Mouse (Mus musculus) heart, postnatal 10 days (tissue): ENCODE results near the gene Rab24. TPM values are rescaled to one million over a fixed set of nuclear protein-coding genes. Genes with fewer than 3 reads are reported as not detected.
A peak's percentile ranks its signal among the peaks of the same experiment; 100 is the strongest.

Source experiments
- DNase-seq, 2 experiments: peaks; one replicate each; pipeline ENCODE4 v3.0.0; 2021
- intact Hi-C: fragments of 180-260 bp; cut with DNase I; formaldehyde crosslinking; loops from one replicate; pipeline ENCODE4 v1.15.1; 2025
- total RNA-seq, 2 experiments: library from RNA; stranded (reverse); gene quantifications; 2 replicates each; pipeline ENCODE4 v1.2.3; 2021

Rab24 gene
- total RNA-seq = 10 to 100 TPM; 40.0 to 40.2 TPM

DNA sequence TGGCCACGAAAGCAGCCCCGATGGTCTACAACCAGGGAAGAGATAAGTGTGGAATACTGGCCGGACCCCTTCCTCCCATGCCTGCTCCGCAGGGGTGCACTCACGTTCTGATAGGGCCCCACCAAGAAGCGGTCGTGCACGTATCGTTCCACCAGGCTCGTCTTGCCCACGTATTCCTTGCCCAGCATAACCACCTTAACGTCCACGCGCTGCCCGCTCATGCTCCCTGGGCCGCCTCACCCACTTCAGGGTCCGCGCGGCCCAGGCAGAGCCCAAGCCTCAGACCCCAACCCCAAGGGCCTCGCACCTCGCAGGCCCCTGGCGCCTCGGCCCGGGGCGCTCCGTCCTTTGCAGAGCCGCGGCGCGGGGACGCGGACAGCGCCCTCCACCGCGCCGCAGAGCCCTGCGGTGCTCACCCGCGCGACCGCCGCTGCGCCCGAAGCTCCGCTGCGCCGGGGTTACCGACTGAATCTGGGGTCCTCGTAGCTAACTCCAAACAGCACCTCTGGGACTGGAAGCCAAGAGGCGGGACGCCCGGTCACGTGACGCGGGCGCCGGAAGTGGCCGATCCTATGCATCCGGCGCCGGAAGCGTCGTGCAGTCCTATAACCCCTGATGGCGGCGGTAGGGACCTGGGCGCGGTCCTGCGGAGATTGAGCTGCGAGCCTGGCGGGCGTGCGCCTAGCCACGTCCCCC, at the start of gene Rab24:
Gene Rab24, minus strand, starts transcription at position 513 of the 696 bp plus-strand sequence.
- intact Hi-C loops = no loop called here
- DNase-seq = peak; percentile 93 to 94

DNA sequence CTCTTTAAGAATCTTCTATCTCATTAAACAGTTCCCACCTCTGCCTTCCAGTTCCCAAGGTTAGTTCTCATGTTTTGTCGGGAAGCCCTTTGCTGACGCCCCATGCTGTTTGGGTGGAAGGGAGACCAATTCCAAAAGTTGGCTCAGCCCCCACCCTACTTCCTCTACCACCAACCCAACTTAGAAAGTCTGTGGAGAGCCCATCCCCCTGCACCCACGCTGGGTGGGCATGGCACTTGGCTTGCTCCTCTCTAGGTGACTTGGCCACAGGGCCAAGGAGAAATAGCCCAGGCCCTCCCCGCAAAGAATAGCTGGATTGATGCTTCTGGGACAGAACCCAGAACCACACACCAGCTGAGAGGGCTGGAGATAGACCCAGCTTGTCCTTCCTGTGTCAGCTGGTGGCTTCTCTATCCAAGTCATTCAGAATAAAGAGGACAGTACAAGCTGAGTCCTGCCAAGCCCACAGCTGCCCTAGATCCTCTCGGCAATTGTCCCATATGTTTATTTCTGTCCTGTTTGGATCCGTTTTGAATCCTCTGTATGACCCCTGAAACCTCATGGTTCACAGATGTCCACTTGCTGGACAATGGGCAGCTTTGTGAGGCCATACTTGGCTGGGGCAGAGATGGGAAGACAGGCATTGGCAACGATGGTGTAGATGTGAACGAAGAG, 49.4 kb upstream of the Rab24 start:
- peak; percentile 50 to 57 for DNase-seq
- intact Hi-C loops = no loop called here

DNA sequence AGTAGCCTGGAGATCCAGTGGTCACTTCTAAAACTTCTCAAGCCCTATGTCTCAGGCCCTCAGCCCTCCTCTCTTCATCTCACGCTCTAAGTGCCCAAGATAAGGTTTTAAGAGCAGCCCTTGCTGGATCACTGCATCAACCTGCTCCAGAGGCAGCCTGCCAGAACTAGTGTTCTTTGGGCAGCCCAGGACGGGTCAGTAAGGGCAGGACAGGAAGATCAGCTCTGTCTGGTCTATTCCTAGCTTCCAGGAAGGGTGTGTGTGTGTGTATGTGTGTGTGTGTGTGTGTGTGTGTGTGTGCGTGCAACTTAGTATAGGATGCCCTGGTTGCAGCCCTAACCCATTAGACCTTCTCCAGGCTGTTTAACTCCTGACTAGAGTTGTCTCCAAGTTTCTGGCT, 48.5 kb upstream of the Rab24 start:
- intact Hi-C loops = no loop called here
- peak in 1 of 2 experiments; percentile 33 for DNase-seq

DNA sequence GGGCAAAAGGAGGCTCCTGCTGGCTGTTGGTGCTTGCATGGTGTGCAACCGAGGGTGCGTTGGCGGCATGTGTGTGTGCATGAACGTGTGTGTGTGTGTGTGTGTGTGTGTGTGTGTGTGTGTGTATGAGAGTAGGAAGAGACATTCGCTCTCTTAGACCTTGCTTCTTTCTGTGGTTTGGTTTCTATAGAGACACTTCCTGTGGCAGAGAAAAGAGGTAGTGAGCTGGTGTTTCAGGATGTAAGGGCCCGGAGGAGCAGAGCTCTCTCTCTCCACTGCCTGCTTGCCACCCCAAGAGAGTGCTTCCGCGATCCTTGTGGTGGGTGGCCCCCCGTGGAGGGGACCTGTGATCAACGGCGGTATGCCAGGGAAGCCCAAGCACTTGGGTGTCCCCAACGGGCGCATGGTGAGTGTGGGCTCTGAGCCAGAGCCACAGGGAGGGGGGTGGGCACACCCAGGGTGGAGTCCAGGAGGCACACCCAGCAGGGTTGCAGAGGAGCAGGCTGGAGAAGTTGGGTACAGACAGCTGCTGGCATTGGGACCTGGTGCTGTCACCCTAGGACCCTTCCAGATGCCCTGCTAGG, 47.9 kb upstream of the Rab24 start, which contains the start of gene Rgs14:
Gene Rgs14, plus strand, starts transcription at position 202 of the 584 bp plus-strand sequence.
- intact Hi-C loops = no loop called here
- no peak for DNase-seq

DNA sequence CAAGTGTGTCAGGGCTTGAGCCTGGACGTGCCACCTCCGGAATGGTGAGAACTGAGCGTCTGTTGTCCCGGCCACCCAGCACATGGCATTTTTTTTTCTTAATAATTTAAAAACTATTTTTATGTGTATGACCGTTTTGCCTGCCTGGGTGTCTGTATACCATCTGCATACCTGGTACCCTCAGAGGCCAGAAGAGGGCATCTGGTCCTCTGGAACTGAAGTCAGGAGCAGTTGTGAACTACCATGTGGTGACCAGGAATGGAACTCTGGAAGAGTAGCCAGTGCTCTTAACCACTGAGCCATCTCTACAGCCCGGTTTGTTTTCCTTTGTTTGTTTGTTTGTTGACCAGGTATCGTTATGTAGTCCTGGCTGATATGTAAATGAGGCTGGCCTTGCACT, 46.7 kb upstream of the Rab24 start:
- DNase-seq = no peak

DNA sequence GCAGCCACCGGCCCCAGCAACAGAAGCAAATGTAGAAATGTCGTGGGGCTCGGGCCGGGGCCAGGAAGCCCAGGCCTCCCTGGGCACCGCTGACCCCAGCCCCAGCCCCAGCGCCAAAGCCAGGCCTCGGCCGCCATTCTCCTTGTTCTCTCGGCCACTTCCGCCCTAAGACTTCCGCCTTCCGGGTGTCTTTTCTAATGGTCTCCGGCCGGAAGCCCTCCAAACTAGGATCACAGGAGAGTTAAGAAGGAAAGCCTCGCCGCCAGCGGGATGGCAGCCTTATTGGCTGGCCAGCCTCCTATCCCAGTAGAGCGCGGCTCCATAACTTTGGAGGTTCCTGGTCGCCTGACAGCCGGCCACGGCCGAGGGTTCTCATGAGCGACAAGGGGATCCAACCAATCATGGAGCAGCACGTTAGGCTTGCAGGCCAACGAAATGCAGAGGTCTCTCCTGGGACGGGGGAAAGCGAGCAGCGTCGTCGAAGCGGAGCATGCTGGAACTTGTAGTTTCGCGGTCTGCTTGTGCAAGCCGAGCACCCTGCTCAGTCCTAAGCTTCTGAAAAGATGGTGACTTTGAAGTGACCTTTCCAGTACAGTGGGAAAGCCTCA, 40.8 kb upstream of the Rab24 start, which contains the start of gene Lman2:
Gene Lman2, minus strand, starts transcription at position 331 of the 608 bp plus-strand sequence.
- intact Hi-C loops = no loop called here
- peak; percentile 98 to 99 for DNase-seq

More for the DNA sequence above, 46.7 kb upstream of the Rab24 start:
- intact Hi-C loops = no loop called here

DNA sequence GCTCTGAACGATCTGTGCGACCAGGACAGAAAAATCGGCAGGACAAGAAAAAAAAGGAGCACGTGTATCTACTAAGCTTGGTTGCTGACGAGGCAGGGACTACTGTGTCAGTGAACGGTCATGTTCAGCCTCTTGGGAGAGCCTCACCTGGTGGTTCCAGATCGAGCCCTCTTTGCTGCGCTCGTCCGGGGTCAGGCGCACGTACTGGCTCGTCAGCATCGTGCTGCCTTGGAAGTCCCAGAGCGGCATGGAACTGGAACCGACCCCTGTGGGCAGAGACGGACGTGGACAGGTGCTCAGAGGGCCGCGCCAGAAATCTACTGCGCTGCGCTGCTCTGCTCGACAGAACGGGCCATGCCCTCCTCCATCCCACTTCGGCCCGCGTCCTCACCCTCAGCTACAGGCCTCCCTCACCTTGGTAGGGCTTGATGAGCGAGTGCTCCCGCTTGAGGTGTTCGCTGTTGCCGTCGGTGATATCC, 40.3 kb upstream of the Rab24 start:
- intact Hi-C loops = loop anchor here (2.0 kb wide), 1 partner anchor 33 kb away; the partner anchor contains the start of gene Mxd3
- DNase-seq = peak in 1 of 2 experiments; percentile 24

DNA sequence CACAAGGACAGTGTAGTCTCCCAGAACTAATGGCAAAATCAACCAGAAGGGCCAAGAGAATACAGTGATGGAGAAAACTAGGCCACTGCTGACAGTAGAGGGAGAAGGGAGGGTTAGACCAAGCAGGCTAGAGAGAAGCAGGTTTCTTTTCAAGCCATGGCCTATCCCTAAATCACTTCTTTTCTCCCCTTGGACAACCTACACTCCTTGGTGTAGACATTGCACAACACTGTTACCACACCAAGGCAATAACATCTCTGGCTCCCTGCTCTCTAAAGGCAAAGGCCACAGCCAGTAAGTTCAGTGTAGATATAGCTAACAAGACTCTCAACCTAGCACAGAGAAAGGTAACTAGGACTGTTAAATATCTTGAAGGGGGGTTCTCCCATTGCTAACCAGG, 39.4 kb upstream of the Rab24 start:
- intact Hi-C loops = loop anchor here (2.0 kb wide), 1 partner anchor 32 kb away; the partner anchor contains the start of gene Mxd3

DNA sequence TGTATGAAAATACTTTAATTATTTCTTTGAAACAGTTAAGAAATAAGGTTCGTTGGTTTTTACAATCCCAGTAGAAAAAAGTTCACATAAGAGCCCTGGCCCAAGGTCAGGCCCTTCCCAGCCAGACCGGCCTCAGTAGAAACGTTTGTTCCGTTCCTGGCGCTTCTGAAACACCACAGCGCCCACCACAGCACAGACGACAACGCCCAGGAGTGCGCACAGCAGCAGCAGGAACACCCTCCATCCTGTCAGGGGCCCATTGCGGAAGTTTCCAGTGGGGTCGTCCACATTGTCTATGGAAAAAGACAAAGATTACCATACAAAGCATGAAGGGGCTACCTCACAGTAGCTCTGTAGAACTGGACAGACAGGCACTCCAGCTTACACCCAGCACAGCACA, 25.0 kb upstream of the Rab24 start:
- no peak for DNase-seq
- intact Hi-C loops = no loop called here

More for the DNA sequence above, 39.4 kb upstream of the Rab24 start:
- DNase-seq = no peak

DNA sequence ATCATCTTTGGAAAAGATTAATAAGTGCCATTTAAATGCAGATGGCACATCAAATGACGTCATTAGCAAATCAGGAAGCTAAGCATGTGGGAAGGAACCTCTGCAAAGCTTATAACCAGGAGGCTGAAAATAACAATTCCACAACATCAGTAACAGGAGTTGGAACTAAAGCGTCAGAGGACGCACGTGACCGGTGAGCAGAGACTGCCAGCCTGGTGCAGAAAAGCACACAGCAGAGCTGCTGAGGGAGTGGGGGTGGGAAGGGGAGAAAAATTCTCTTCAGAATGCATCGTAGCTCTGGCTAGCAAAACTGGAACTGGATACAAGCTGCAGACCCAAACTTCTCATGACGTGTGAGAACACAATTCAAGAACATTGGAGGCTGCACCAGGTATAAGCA, 22.5 kb upstream of the Rab24 start:
- intact Hi-C loops = no loop called here
- DNase-seq = no peak

DNA sequence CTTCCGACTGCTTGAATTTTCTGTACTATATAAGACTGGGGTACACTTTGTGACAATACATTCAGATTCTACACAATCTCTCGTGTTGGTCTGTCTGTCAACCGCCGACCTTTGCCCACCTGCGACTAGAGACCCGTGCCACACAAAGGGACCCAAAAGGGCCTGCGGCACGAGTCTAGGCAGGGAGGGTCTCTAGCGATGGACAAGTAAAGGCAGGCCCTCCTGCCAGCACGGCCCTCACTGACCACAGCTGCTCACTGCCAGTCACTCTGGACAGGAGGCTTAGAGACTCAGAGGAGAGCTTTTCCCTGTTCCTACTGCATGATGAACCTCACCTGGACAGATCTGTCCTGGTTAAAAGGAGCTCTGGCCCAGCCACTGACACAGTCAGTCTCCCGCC, 20.7 kb upstream of the Rab24 start:
- intact Hi-C loops = no loop called here
- no peak for DNase-seq

DNA sequence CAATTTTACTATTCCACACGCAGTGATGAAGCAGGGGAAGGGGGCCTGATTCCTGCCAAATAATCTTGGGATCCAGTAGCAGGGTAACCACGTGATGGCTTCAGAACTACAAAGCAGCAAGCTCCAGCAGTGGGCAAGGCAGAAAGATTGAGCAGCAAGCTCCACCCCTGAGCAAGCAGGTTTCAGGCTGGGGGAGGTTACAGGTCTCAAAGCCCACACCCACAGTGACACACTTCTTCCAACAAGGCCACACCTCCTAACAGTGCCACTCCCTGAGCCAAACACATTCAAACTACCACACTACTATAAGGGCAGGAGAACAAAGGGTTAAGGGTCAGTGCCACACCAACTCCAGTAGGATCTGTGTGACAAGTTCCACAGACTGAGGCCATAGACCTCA, 17.5 kb upstream of the Rab24 start:
- intact Hi-C loops = no loop called here
- DNase-seq = no peak

DNA sequence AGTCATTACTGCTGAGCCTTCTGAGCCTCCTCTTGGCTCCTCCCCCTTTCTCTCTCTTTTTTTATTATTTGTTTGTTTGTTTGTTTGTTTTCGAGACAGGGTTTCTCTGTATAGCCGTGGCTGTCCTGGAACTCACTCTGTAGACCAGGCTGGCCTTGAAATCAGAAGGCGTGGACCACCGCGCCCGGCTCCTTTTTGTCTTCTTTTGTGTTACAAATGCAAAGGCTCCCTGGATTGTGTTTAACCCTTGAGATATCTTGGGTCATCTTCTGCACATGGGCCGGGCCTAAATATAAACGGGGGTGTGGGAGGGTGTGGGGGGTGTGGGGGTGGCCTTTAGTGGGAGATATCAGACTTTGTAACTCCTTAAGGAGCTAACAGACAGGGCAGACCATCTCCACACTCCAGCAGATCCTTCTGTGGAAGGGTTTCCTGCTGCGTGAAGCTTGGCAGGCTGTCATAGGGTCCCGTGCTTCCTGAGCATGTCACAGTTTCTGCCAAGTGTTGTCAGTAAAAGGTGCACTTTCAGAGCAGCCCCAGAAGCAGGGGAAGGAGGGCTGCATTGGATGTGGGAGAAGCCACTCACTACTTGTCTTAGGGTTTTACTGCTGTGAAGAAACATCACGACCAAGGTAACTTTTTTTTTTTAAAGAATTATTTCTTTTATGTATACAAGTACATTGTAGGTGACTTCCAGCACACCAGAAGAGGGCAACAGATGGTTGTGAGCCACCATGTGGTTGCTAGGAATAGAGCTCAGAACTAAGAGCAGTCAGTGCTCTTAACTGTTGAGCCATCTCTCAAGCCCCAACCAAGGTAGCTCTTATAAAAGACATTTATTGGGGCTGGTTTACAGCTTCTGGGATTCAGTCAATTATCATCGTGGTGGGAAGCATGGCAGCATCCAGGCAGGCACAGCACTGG, 16.6 kb upstream of the Rab24 start:
- DNase-seq = no peak
- intact Hi-C loops = no loop called here

DNA sequence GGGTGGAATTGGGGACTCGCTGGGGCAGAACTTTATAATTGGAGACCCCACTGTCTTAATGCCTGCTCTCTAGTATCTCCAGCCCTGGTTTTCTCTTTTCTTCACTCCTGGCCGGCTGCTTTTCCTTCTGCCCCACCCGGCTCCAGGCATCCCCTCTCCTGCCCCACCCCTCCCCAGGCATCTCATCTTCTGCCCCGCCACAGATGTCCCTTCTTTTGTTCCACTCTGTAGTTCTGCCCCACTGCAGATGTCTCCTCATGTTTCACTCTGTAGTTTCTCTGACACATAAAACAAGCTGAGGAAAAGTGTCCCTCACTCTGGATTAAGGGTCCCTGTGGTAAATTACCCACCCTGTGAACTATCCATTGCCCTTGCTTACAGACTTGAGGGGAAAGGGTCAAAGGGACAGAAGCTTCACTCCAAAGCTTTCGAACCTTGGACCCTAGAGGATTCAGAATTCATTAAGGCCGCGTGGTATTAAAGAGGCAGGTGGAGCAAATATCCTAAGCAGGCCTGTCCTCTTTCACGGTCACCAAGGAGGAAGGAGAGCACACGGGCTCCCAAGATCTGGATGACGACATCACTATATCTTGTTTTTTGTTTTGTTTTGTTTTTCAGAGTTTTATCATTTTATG, 15.7 kb upstream of the Rab24 start:
- DNase-seq = no peak
- intact Hi-C loops = no loop called here

DNA sequence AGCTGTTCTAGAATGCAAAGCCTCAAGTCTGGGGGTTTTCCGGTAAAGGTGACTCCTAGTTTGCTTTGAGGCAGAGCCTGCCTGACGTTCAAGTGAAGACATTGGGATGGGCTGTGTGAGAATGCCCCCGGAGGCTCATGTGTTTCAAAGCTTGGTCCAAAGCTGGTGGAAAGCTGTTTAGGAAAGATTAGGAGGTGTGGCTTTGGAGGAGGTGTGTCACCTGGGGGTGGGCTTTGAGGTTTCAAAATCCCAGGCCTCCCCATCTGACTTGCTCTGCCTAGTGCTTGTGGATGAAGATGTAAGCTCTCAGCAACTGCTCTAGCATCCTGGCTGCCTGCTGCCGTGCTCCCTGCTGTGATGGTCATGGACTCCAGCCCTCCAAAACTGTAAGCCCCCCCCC, 14.0 kb upstream of the Rab24 start:
- intact Hi-C loops = no loop called here
- DNase-seq = no peak

DNA sequence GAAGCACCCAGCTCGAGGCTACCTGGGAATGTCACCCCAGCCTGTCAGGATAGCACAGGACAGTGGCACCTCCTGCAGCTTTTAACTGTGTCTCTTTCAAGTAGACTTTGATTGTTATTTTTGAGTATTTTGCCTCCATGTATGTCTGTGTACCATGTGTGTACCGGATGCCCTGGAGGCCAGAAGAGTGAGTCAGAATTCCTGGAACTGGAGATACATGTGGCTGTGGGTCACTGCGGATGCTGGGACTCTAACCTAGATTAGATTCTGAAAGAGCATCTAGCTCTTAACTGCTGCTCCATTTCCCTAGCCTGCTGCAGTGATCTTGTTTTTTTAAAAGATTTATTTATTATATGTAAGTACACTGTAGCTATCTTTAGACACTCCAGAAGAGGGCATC, 10.6 kb upstream of the Rab24 start:
- intact Hi-C loops = no loop called here
- no peak for DNase-seq

DNA sequence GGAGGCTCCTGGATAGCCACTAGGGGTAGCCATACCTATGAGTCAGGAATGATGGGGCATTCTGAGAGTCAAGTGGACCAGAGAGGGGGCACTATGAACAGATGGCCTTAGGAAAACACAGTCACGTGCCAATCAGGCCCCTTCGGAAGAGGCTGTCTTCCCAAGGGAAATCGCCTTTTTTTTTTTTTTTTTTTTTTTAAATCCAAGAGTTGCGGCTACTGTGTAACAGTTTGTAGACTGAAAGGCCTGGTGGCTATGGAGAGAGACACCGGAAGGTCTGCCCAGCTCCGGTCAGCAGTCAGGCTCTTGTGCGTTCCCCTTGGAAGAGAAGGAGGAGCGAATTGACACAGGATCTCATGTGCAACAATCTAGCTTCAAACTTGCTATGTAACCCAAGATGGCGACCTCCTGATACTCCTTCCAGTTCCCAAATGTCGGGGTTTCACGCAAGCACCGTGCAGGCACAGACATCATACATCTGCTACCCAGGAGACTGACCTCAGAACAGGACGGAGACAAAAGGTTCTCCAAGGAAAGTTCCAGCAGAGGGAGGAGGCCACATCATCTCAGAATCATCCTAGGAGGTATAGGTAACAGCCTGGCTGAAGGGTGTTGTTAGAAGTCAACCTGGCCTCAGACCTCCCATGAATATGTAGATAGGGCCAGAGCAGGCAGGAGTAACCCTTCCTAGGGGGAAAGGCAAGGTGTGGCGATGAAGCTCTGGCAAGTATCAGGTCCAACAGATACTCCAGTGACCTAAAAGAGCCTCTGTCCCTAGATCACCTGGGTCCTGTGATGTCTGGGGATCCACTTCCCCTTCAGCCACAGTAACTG, 9.0 kb upstream of the Rab24 start:
- DNase-seq = no peak
- intact Hi-C loops = no loop called here

DNA sequence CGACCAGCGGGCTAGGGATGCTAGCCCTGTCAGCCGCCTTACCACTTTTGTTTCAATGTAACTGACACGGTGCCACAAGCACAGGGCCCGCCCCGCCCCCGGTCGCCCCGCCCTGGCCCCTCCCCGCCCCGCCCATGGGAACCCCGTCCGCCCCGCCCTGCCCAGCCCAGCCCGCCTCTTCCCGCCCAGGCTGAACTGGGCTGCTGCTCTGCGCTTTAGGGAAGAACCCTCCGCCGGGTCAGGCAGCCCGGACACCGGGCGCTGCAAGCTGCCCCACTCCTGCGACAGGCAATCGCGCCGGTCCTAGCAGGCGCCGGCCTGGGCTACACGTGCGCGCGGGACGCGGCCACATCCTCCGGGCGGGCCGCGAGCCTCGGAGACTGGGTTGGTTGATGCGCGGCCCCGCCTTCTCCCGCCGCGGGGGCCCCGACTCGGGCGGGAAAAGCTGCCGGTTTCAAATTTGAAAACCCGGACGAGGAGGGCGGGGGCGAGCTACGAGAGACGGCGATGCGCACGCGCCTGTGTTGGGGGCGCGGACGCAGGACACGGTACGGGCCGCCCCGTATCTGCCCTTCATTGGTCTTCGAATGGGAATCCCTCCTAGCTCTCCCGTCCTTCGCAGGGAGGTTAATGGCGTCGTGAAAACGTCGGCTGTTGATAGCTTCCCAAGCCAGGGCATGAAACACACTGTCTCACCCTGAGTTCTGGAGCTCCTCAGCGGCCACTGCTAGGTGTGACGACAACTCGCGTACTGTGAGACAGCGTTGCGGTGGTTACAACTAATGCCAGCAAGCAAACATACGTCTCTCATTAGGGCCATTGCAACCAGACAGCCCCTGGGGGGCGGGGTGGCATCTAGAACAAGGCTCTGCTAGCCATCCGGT, 8.2 kb upstream of the Rab24 start, which contains the start of gene Mxd3:
Gene Mxd3, minus strand, starts transcription at position 141 of the 884 bp plus-strand sequence.
- peak; percentile 89 to 90 for DNase-seq
- intact Hi-C loops = loop anchor here (2.0 kb wide), 1 partner anchor 31 kb away; no protein-coding TSS in a partner anchor
